Mouse (Mus musculus) lung, postnatal 0 days (tissue): Measurements from ENCODE around the gene Dcst1.

Experiments used
- CTCF ChIP-seq: IDR thresholded peaks from 2 replicates; pipeline ENCODE4 v1.5.1; 2016; ENCODE audit warnings: antibody characterized with exemption, mild to moderate bottlenecking
- EP300 ChIP-seq: IDR thresholded peaks from 2 replicates; pipeline ENCODE4 v1.6.1; 2016; ENCODE audit warnings: antibody characterized with exemption, mild to moderate bottlenecking, control low read depth

GRCm38 (mm10) chr3:89373581-89374231 is 8.7 kb upstream of the Dcst1 start:
- TF ChIP-seq CTCF (no peak), EP300 (no peak)
